Mouse (Mus musculus) hindbrain, embryonic 16.5 days (tissue): ENCODE measurements around the gene Ppm1l. TPM values are rescaled to one million over a fixed set of nuclear protein-coding genes. Genes with fewer than 3 reads are reported as not detected.
"Not testable (repeated sequence)": the region's sequence is repeated elsewhere in the genome, so short reads cannot be mapped to it uniquely, and the experiment has no call there.

ENCODE experiments used
- ATAC-seq: fragments of 200-750 bp; cut with Nextera tagmentation; 2 replicates; pipeline ENCODE4 v1.8.0; 2017; ENCODE audit warnings: moderate TSS enrichment, moderate library complexity
- H3K27ac ChIP-seq: fragments of 300-500 bp; sonication (generic); 2 replicates; pipeline ENCODE4 v1.5.1; 2014; ENCODE audit warnings: low read depth, mild to moderate bottlenecking, control low read depth, low read length, moderate library complexity
- H3K27me3 ChIP-seq: fragments of 300-500 bp; sonication (generic); replicated peaks from 2 replicates; pipeline ENCODE4 v1.6.1; 2014; ENCODE audit warnings: low read length; ENCODE audit not compliant: control insufficient read depth, insufficient read depth
- H3K36me3 ChIP-seq: fragments of 300-500 bp; sonication (generic); 2 replicates; pipeline ENCODE4 v1.6.1; 2014; ENCODE audit warnings: mild to moderate bottlenecking, low read length, moderate library complexity, mixed read lengths; ENCODE audit not compliant: control insufficient read depth, insufficient read depth
- H3K4me1 ChIP-seq: fragments of 300-500 bp; sonication (generic); 2 replicates; pipeline ENCODE4 v1.6.1; 2014; ENCODE audit warnings: low read depth, low read length; ENCODE audit not compliant: control insufficient read depth, insufficient read depth
- H3K4me2 ChIP-seq: fragments of 300-500 bp; sonication (generic); 2 replicates; pipeline ENCODE4 v1.6.1; 2014; ENCODE audit warnings: mild to moderate bottlenecking, low read length, control low read depth, moderate library complexity
- H3K4me3 ChIP-seq: fragments of 300-500 bp; sonication (generic); 2 replicates; pipeline ENCODE4 v1.5.1; 2014; ENCODE audit warnings: mild to moderate bottlenecking, low read length, control low read depth, moderate library complexity
- H3K9ac ChIP-seq: fragments of 300-500 bp; sonication (generic); 2 replicates; pipeline ENCODE4 v1.6.1; 2014; ENCODE audit warnings: low read depth, mild to moderate bottlenecking, control low read depth, low read length, moderate library complexity
- H3K9me3 ChIP-seq: fragments of 300-500 bp; sonication (generic); 2 replicates; pipeline ENCODE4 v1.6.1; 2014; ENCODE audit warnings: mild to moderate bottlenecking, low read length, moderate library complexity; ENCODE audit not compliant: control insufficient read depth
- WGBS: fragments of 180-500 bp; shearing (Covaris S2); extraction: QIAGEN DNeasy Blood & Tissue Kit; methylation state at CpG from one replicate; pipeline ENCODE4 v1.1.7; 2014; 5-methylcytosine and 5-hydroxymethylcytosine counted together
- polyA plus RNA-seq: library from polyadenylated mRNA; unstranded; fragments of >200 nt; fragmentation: Nextera tagmentation; extraction: Ambion mirVana; gene quantifications from 2 replicates; pipeline ENCODE4 v1.2.1, GENCODE M21; 2015

The Ppm1l gene
- polyA plus RNA-seq, 1 experiment from 2014 or later: 19.1 TPM

GRCm38 (mm10) chr3:69559316-69559974 is 242.8 kb downstream of the Ppm1l start:
- Histone ChIP-seq H3K27ac (no peak overlapping the region), H3K9me3 (no peaks in the 10 kb centered on the region), H3K4me2 (no peak overlapping the region), H3K9ac (no peak overlapping the region), H3K36me3 (no peaks in the 10 kb centered on the region), H3K4me1 (no peaks in the 10 kb centered on the region), H3K4me3 (no peak overlapping the region), H3K27me3 (no peaks in the 10 kb centered on the region)
- ATAC-seq: no peak
- WGBS: 90% methylated on average over 6 of the region's 6 CpGs

- Histone ChIP-seq H3K9ac (no peak overlapping the region), H3K4me1 (no peaks in the 10 kb centered on the region), H3K9me3 (no peaks in the 10 kb centered on the region), H3K36me3 (no peaks in the 10 kb centered on the region), H3K27ac (no peak overlapping the region), H3K4me3 (no peak overlapping the region), H3K27me3 (no peaks in the 10 kb centered on the region), H3K4me2 (no peak overlapping the region)
- ATAC-seq: no peak
- WGBS: 96% methylated on average over 7 of the region's 7 CpGs
Measured at GRCm38 (mm10) chr3:69559975-69560330, 243.3 kb downstream of the Ppm1l start.

- WGBS: 70% methylated on average over 5 of the region's 5 CpGs
- no peaks in the 10 kb centered on the region for H3K27me3 ChIP-seq
Measured at GRCm38 (mm10) chr3:69561686-69562085, 245.0 kb downstream of the Ppm1l start.

GRCm38 (mm10) chr3:69563406-69563805 is 246.7 kb downstream of the Ppm1l start:
- H3K9ac ChIP-seq: no peak overlapping the region
- no peak overlapping the region for H3K27ac ChIP-seq
- ATAC-seq: no peak
- WGBS: 90% methylated on average over 5 of the region's 6 CpGs
- no peaks in the 10 kb centered on the region for H3K36me3 ChIP-seq
- no peaks in the 10 kb centered on the region for H3K9me3 ChIP-seq
- no peaks in the 10 kb centered on the region for H3K4me1 ChIP-seq
- no peak overlapping the region for H3K4me3 ChIP-seq
- no peaks in the 10 kb centered on the region for H3K27me3 ChIP-seq
- no peak overlapping the region for H3K4me2 ChIP-seq

More at GRCm38 (mm10) chr3:69561686-69562085, 245.0 kb downstream of the Ppm1l start:
- Histone ChIP-seq H3K4me3 (no peak overlapping the region), H3K27ac (no peak overlapping the region), H3K9ac (no peak overlapping the region), H3K4me2 (no peak overlapping the region), H3K4me1 (no peaks in the 10 kb centered on the region), H3K9me3 (no peaks in the 10 kb centered on the region), H3K36me3 (no peaks in the 10 kb centered on the region)
- no peak for ATAC-seq

GRCm38 (mm10) chr3:69565586-69565985 is 248.9 kb downstream of the Ppm1l start:
- H3K4me1 ChIP-seq, H3K9ac ChIP-seq, H3K4me2 ChIP-seq, H3K27me3 ChIP-seq, H3K9me3 ChIP-seq, ATAC-seq, H3K36me3 ChIP-seq, H3K4me3 ChIP-seq, H3K27ac ChIP-seq: not testable (repeated sequence)
- 93% methylated on average over 1 of the region's 1 CpGs for WGBS

GRCm38 (mm10) chr3:69572561-69572960 is 255.9 kb downstream of the Ppm1l start:
- no peaks in the 10 kb centered on the region for H3K4me1 ChIP-seq
- no peak overlapping the region for H3K9ac ChIP-seq
- H3K36me3 ChIP-seq: peaks cover 24% of the 10 kb centered on the region
- ATAC-seq: no peak
- H3K4me3 ChIP-seq: no peak overlapping the region
- 83% methylated on average over 5 of the region's 5 CpGs for WGBS
- no peak overlapping the region for H3K4me2 ChIP-seq
- no peaks in the 10 kb centered on the region for H3K9me3 ChIP-seq
- no peak overlapping the region for H3K27ac ChIP-seq
- no peaks in the 10 kb centered on the region for H3K27me3 ChIP-seq

GRCm38 (mm10) chr3:69575577-69575976 is 258.9 kb downstream of the Ppm1l start:
- Histone ChIP-seq H3K4me3 (no peak overlapping the region), H3K36me3 (peaks cover 30% of the 10 kb centered on the region), H3K27me3 (no peaks in the 10 kb centered on the region), H3K9me3 (no peaks in the 10 kb centered on the region), H3K9ac (no peak overlapping the region), H3K4me2 (no peak overlapping the region), H3K27ac (no peak overlapping the region), H3K4me1 (no peaks in the 10 kb centered on the region)
- 95% methylated on average over 11 of the region's 11 CpGs for WGBS
- ATAC-seq: no peak

- Histone ChIP-seq H3K36me3 (peaks cover 31% of the 10 kb centered on the region), H3K27me3 (no peaks in the 10 kb centered on the region), H3K4me1 (no peaks in the 10 kb centered on the region), H3K4me2 (no peak overlapping the region), H3K9me3 (no peaks in the 10 kb centered on the region), H3K4me3 (no peak overlapping the region), H3K9ac (no peak overlapping the region), H3K27ac (no peak overlapping the region)
- 83% methylated on average over 3 of the region's 3 CpGs for WGBS
- no peak for ATAC-seq
Measured at GRCm38 (mm10) chr3:69576715-69577114, 260.1 kb downstream of the Ppm1l start.

- H3K36me3 ChIP-seq: peaks cover 28% of the 10 kb centered on the region
Measured at GRCm38 (mm10) chr3:69578791-69579190, 262.1 kb downstream of the Ppm1l start.

GRCm38 (mm10) chr3:69583798-69584197 is 267.1 kb downstream of the Ppm1l start:
- Histone ChIP-seq H3K27ac (no peak overlapping the region), H3K36me3 (peaks cover 3% of the 10 kb centered on the region), H3K4me3 (no peak overlapping the region), H3K9me3 (no peaks in the 10 kb centered on the region), H3K9ac (no peak overlapping the region), H3K4me1 (no peaks in the 10 kb centered on the region), H3K4me2 (no peak overlapping the region), H3K27me3 (no peaks in the 10 kb centered on the region)
- ATAC-seq: no peak
- 97% methylated on average over 1 of the region's 1 CpGs for WGBS

More at GRCm38 (mm10) chr3:69578791-69579190, 262.1 kb downstream of the Ppm1l start:
- Histone ChIP-seq H3K27ac (no peak overlapping the region), H3K9ac (no peak overlapping the region), H3K4me3 (no peak overlapping the region), H3K9me3 (no peaks in the 10 kb centered on the region), H3K27me3 (no peaks in the 10 kb centered on the region), H3K4me1 (no peaks in the 10 kb centered on the region), H3K4me2 (no peak overlapping the region)
- ATAC-seq: no peak
- WGBS: 97% methylated on average over 1 of the region's 1 CpGs
